Mouse (Mus musculus): ENCODE data around the gene Ier5. TPM values are rescaled to one million over a fixed set of nuclear protein-coding genes. Genes with fewer than 3 reads are reported as not detected.

The Ier5 gene
- total and polyA plus RNA-seq, 3 experiments, result 6.8 to 12.6 (median 7.8) TPM

DNA sequence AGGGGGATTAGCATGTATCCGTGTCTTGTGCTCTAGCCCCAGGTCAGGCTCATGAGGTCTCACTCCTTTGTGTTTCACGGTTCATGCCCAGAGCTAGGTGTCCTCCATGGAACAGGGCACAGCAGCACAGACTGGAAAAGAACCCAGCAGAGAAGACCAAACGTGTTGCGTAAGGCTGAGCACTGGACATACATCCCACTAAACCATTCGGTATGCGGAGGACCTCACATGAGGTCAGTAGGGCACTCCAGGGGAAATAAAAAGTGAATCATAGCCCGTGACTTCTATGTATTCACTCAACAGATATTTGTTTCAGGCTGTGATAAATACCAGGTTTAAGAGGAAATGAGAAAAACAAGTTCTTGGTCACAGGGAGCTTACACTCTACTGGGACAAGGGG lies 23.6 kb downstream of the Ier5 start:
- TF ChIP-seq GATA2 (IDR thresholded peaks at IDR 0.05; ENCODE audit: borderline replicate concordance, low read depth, low read length) (no peak), POLR2AphosphoS5 (IDR thresholded peaks at IDR 0.05; ENCODE audit: insufficient replicate concordance, low read depth, low read length) (no peak), GATA1 (IDR thresholded peaks at IDR 0.05; ENCODE audit: borderline replicate concordance, low read length) (no peak), TAL1 (conservative IDR thresholded peaks at IDR 0.05; ENCODE audit: low read depth, low read length) (no peak), CTCF (IDR thresholded peaks at IDR 0.05; ENCODE audit: low read depth, low read length) (no peak)
- Histone ChIP-seq H3K4me1 (ENCODE audit: insufficient read depth, low read depth, low read length) (peaks cover 30% of the 10 kb centered on the region), H3K4me3 (ENCODE audit: low read depth, low read length) (no peak overlapping the region), H3K36me3 (replicated peaks) (no peaks in the 10 kb centered on the region), H3K27me3 (ENCODE audit: insufficient read depth, low read length) (peaks cover 76% of the 10 kb centered on the region), H3K9me3 (replicated peaks) (no peaks in the 10 kb centered on the region)
- no peak for DNase-seq (ENCODE audit: low spot score)
- no peak for ATAC-seq (ENCODE audit: extremely low read depth, insufficient number of reproducible peaks, low FRiP score, poor library complexity, severe bottlenecking)

DNA sequence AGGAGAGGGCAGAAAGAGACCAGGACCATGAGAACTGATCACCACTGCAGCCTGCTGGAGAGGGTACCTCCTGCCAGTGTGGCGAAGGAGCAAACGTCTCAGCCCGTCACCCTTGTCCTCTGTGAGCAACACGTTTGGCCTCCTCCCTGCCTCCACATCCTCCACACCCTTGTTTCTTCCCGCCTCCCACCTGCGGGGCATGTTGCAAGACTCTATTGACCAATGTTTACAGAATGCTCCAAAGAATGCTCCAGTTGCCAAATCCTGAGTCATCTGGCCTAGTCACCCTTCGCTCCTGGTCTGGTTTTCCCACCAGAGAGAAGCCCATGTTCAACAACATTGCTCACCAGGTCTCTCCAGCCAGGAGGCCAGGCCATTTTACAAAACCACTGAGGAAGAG lies 24.6 kb downstream of the Ier5 start:
- no peaks in the 10 kb centered on the region for H3K36me3 ChIP-seq (replicated peaks)
- DNase-seq (ENCODE audit: low spot score) (no peak), ATAC-seq (ENCODE audit: extremely low read depth, insufficient number of reproducible peaks, low FRiP score, poor library complexity, severe bottlenecking) (no peak)
- no peaks in the 10 kb centered on the region for H3K9me3 ChIP-seq (replicated peaks)
- H3K4me3 ChIP-seq (ENCODE audit: low read depth, low read length), result no peak overlapping the region
- H3K4me1 ChIP-seq (ENCODE audit: insufficient read depth, low read depth, low read length), result peaks cover 35% of the 10 kb centered on the region
- H3K27me3 ChIP-seq (ENCODE audit: insufficient read depth, low read length), result peaks cover 83% of the 10 kb centered on the region
- TF ChIP-seq TAL1 (conservative IDR thresholded peaks at IDR 0.05; ENCODE audit: low read depth, low read length) (no peak), GATA2 (IDR thresholded peaks at IDR 0.05; ENCODE audit: borderline replicate concordance, low read depth, low read length) (no peak), CTCF (IDR thresholded peaks at IDR 0.05; ENCODE audit: low read depth, low read length) (no peak), POLR2AphosphoS5 (IDR thresholded peaks at IDR 0.05; ENCODE audit: insufficient replicate concordance, low read depth, low read length) (no peak), GATA1 (IDR thresholded peaks at IDR 0.05; ENCODE audit: borderline replicate concordance, low read length) (no peak)

DNA sequence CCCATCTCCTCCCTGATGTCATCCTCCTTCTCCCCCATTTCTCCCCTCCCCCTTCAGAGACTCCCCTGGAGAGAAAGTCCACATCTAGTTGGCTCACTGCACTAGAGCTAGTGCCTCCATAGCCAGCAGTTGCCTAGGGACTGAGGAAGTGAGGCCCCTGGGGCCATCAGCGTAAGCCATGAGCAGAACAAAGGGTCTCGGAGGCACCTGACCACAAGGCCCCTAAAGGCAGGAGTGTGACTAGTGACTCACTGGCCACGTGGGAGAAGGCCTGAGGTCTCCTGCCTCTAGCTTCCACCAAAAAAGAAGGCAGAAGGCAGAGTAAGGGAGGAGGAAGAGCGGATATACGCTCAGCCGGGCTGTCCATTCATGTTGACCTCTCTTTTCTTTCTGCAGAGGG lies 25.5 kb downstream of the Ier5 start:
- Histone ChIP-seq H3K36me3 (replicated peaks) (no peaks in the 10 kb centered on the region), H3K4me3 (ENCODE audit: low read depth, low read length) (no peak overlapping the region), H3K27me3 (ENCODE audit: insufficient read depth, low read length) (peaks cover 88% of the 10 kb centered on the region), H3K9me3 (replicated peaks) (no peaks in the 10 kb centered on the region), H3K4me1 (ENCODE audit: insufficient read depth, low read depth, low read length) (peaks cover 35% of the 10 kb centered on the region)
- ATAC-seq (ENCODE audit: extremely low read depth, insufficient number of reproducible peaks, low FRiP score, poor library complexity, severe bottlenecking) (no peak), DNase-seq (ENCODE audit: low spot score) (no peak)
- TF ChIP-seq GATA2 (IDR thresholded peaks at IDR 0.05; ENCODE audit: borderline replicate concordance, low read depth, low read length), result no peak
- TF ChIP-seq CTCF (IDR thresholded peaks at IDR 0.05; ENCODE audit: low read depth, low read length), result no peak
- TF ChIP-seq TAL1 (conservative IDR thresholded peaks at IDR 0.05; ENCODE audit: low read depth, low read length), result no peak
- TF ChIP-seq POLR2AphosphoS5 (IDR thresholded peaks at IDR 0.05; ENCODE audit: insufficient replicate concordance, low read depth, low read length), result no peak
- no peak for TF ChIP-seq GATA1 (IDR thresholded peaks at IDR 0.05; ENCODE audit: borderline replicate concordance, low read length)

DNA sequence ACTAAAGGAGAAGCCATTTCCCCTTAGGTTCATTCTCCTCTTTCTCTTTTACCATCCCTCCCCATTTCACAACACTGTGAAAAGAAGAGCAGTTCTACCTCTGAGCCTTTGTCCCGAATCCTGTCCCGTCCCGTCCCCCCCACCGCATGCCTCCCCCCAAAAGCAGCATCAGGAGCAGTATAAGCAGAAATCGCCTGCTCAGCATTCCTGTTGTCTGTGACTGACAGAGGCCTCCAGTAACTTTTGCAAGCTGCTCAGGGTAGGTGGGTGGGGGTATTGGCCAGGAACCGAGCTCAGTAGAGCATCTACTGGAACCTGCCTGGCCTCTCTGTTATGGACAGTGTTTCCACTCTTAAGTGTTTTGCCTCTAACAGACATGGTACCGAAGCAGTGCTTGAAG lies 26.3 kb downstream of the Ier5 start:
- Histone ChIP-seq H3K36me3 (replicated peaks) (no peaks in the 10 kb centered on the region), H3K4me1 (ENCODE audit: insufficient read depth, low read depth, low read length) (peaks cover 35% of the 10 kb centered on the region), H3K27me3 (ENCODE audit: insufficient read depth, low read length) (peaks cover 87% of the 10 kb centered on the region), H3K4me3 (ENCODE audit: low read depth, low read length) (no peak overlapping the region), H3K9me3 (replicated peaks) (no peaks in the 10 kb centered on the region)
- TF ChIP-seq POLR2AphosphoS5 (IDR thresholded peaks at IDR 0.05; ENCODE audit: insufficient replicate concordance, low read depth, low read length) (no peak), GATA2 (IDR thresholded peaks at IDR 0.05; ENCODE audit: borderline replicate concordance, low read depth, low read length) (no peak), GATA1 (IDR thresholded peaks at IDR 0.05; ENCODE audit: borderline replicate concordance, low read length) (no peak), CTCF (IDR thresholded peaks at IDR 0.05; ENCODE audit: low read depth, low read length) (no peak), TAL1 (conservative IDR thresholded peaks at IDR 0.05; ENCODE audit: low read depth, low read length) (no peak)
- DNase-seq (ENCODE audit: low spot score) (no peak), ATAC-seq (ENCODE audit: extremely low read depth, insufficient number of reproducible peaks, low FRiP score, poor library complexity, severe bottlenecking) (no peak)

DNA sequence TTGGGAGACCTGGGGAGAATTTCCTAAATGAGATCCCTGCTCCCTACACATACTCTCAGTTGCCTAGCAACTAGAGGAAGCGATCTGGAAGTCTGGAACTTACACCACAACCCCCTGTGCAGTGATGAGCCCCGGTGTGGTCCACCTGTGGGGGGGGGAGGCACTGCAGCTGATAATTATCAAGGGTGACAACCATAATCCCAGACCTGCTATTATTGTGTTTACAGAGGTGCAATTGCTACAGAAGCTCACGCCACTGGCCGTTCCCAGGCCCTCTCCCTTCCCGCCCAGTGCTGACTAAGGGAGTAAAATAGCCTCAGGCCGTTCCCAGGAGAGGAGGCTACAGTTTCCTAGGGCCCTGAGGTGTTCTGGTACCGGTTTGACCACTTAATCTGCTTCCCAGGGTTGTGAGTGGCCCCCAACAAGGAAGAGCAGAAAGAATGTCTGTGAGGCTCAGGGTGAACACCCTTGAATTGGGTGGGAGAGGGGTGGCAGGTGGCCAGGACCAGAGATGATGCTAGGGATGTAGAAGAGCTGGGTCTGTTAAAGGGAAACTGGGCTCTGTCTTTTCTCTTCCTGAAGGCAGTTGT lies 28.1 kb downstream of the Ier5 start:
- TF ChIP-seq TAL1 (conservative IDR thresholded peaks at IDR 0.05; ENCODE audit: low read depth, low read length) (no peak), CTCF (IDR thresholded peaks at IDR 0.05; ENCODE audit: low read depth, low read length) (no peak), GATA2 (IDR thresholded peaks at IDR 0.05; ENCODE audit: borderline replicate concordance, low read depth, low read length) (no peak), POLR2AphosphoS5 (IDR thresholded peaks at IDR 0.05; ENCODE audit: insufficient replicate concordance, low read depth, low read length) (no peak), GATA1 (IDR thresholded peaks at IDR 0.05; ENCODE audit: borderline replicate concordance, low read length) (no peak)
- ATAC-seq (ENCODE audit: extremely low read depth, insufficient number of reproducible peaks, low FRiP score, poor library complexity, severe bottlenecking) (no peak), DNase-seq (ENCODE audit: low spot score) (no peak)
- Histone ChIP-seq H3K9me3 (replicated peaks) (no peaks in the 10 kb centered on the region), H3K4me1 (ENCODE audit: insufficient read depth, low read depth, low read length) (peaks cover 37% of the 10 kb centered on the region), H3K36me3 (replicated peaks) (no peaks in the 10 kb centered on the region), H3K27me3 (ENCODE audit: insufficient read depth, low read length) (peaks cover 85% of the 10 kb centered on the region), H3K4me3 (ENCODE audit: low read depth, low read length) (no peak overlapping the region)

DNA sequence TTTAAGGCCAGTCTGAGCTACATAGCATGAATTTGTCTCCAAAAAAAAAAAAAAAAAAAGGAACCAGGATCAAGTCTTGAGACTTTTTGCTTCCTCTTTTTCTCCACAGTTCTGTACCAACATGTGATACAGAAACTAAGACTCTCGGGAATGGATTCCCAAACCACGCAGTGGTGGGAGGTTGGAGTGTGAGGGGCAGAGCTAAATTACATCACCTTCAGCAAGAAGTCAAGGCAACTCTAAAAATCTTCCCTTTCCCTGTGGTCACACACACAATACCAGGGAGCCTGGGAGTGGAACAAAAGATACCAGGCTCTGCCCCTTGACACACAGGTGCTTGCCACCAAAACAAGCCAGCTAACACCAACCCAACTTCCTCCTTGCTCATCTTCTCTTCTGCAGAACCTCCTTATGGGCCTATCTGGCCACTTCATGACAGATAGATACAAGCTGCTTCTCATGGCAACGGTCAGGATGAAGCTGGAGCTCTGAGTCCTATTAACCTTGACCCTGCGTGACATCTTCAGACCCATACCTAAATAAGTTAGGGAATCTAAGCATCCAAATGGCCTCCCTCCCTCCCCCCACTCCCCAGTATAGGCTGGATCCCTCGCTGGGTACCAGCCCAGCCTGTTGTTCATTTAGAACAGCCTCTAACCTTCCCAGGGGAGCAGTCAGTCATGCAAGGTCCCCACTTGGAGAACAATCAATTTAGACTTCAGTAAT lies 28.7 kb downstream of the Ier5 start:
- H3K36me3 ChIP-seq (replicated peaks), result no peaks in the 10 kb centered on the region
- DNase-seq (ENCODE audit: low spot score), result no peak
- TF ChIP-seq CTCF (IDR thresholded peaks at IDR 0.05; ENCODE audit: low read depth, low read length) (no peak), GATA1 (IDR thresholded peaks at IDR 0.05; ENCODE audit: borderline replicate concordance, low read length) (no peak), GATA2 (IDR thresholded peaks at IDR 0.05; ENCODE audit: borderline replicate concordance, low read depth, low read length) (no peak), POLR2AphosphoS5 (IDR thresholded peaks at IDR 0.05; ENCODE audit: insufficient replicate concordance, low read depth, low read length) (no peak), TAL1 (conservative IDR thresholded peaks at IDR 0.05; ENCODE audit: low read depth, low read length) (no peak)
- no peaks in the 10 kb centered on the region for H3K9me3 ChIP-seq (replicated peaks)
- H3K4me3 ChIP-seq (ENCODE audit: low read depth, low read length), result no peak overlapping the region
- ATAC-seq (ENCODE audit: extremely low read depth, insufficient number of reproducible peaks, low FRiP score, poor library complexity, severe bottlenecking), result no peak
- H3K4me1 ChIP-seq (ENCODE audit: insufficient read depth, low read depth, low read length), result peaks cover 42% of the 10 kb centered on the region
- H3K27me3 ChIP-seq (ENCODE audit: insufficient read depth, low read length), result peaks cover 84% of the 10 kb centered on the region
